Mouse (Mus musculus) kidney, adult 2 months (tissue): ENCODE measurements around the gene Gm49369.

Source experiments
- CTCF ChIP-seq: fragments of 200-500 bp; conservative IDR thresholded peaks from 2 replicates; pipeline ENCODE4 v1.5.1; 2011; ENCODE audit warnings: low read depth, mild to moderate bottlenecking, control low read depth, low read length, moderate library complexity, mixed read lengths; ENCODE audit not compliant: insufficient read depth, insufficient read length
- POLR2A ChIP-seq: fragments of 200-500 bp; IDR thresholded peaks from one replicate; pipeline ENCODE4 v1.6.1; 2011; ENCODE audit warnings: low read depth, low read length, control low read depth

GRCm38 (mm10) chr7:142400750-142401142, 18.3 kb upstream of the Gm49369 start:
- TF ChIP-seq CTCF: no peak
- no peak for TF ChIP-seq POLR2A
